Mouse (Mus musculus) erythroblast, embryonic 14.5 days (primary cell): ENCODE measurements around the gene Eif4b.

Source experiments
- GATA1 ChIP-seq: IDR thresholded peaks from 2 replicates; pipeline ENCODE4 v1.6.1; 2012; ENCODE audit warnings: low read length, inconsistent platforms, mixed read lengths
- TAL1 ChIP-seq: IDR thresholded peaks from 3 replicates; pipeline ENCODE4 v1.6.1; 2012; ENCODE audit warnings: low read length, inconsistent platforms, mixed read lengths

DNA sequence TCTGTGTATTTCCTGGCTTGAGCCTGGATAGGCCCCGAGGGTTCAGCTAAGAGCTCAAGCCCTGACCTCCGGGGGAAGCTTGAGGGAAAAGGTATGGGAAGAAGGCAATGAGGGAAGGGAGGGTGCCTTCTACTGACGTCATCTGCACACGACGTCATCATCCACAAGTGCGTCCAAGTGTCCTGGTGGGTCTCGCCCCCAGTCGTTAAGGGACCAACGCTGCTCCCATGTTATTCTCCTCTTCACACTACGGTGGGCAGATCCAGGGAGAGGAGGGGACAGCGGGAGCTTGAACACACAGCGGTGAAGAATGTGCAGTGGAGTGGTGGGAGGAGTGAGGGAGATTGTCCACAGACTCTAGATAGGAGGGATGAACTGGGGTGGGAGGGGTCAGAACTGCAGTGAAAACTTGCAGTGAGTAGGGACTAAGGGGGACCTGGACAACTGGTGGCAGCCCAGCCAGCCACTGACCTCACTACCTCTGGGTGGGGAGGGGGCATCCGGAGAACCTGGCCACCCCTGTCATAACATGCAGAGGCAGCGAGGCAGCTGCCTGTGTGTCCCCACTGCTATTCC is 29.9 kb downstream of the Eif4b start:
- TF ChIP-seq TAL1 (no peak), GATA1 (no peak)
